ENCODE assay signal across 9 mouse cellular contexts in the genomic region with DNA sequence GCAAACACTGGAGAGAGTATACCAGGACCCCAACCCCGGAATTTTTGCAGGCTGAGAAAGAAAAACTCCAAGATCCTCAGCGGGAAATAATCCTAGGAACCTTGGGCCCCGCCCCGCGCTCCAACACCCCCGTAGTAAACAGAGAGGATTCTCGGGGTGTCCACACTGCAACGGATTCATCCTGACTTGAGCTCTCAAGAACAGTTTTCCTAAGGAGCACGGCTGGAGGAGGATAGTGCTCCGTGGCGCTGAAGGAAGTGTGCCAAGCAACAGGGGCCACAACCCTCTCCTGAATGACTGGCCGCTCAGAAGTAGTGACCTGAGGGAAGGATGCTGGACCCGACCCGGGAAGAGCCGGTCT. TPM values are rescaled to one million over a fixed set of nuclear protein-coding genes. Genes with fewer than 3 reads are reported as not detected.
A peak's percentile ranks its signal among the peaks of the same experiment; 100 is the strongest.
DNase-seq lines count a peak whose midpoint lies in the region; ATAC-seq and TF ChIP-seq lines count a peak whose summit lies in the region.
"Had no signal": no experiment of that assay in that cellular context is flagged by ENCODE, and none has a peak within 500 bp of the region (broad histone marks: within the 10 kb centered on the region; RNA-seq: fewer than 3 reads in every experiment).

No protein-coding gene starts in this region.

- under 1% methylated on average over 15 of the region's 15 CpGs for WGBS in heart, embryonic 12.5 days
- under 1% methylated on average over 14 of the region's 15 CpGs for WGBS in forebrain, embryonic 13.5 days
- WGBS in liver, embryonic 11.5 days, result under 1% methylated on average over 15 of the region's 15 CpGs
- WGBS in stomach, postnatal 0 days, result 0% methylated on average over 15 of the region's 15 CpGs

- no peaks in the 10 kb centered on the region for H3K27me3 ChIP-seq in heart, embryonic 12.5 days (replicated peaks)
- H3K27me3 ChIP-seq in CH12.LX (replicated peaks), result no peaks in the 10 kb centered on the region
- H3K27me3 ChIP-seq in forebrain, embryonic 13.5 days, result no peaks in the 10 kb centered on the region
- H3K27me3 ChIP-seq in liver, embryonic 11.5 days (replicated peaks; ENCODE audit: control insufficient read depth, insufficient read depth, low read length), result no peaks in the 10 kb centered on the region
- no peaks in the 10 kb centered on the region for H3K27me3 ChIP-seq in stomach, postnatal 0 days (ENCODE audit: control insufficient read depth, insufficient read depth, low read length)

- peaks cover 13% of the 10 kb centered on the region; the same call in 1 of the 2 replicates for H3K36me3 ChIP-seq in heart, embryonic 12.5 days
- H3K36me3 ChIP-seq in CH12.LX (replicated peaks in 1 of 2; ENCODE audit: control insufficient read depth in 1 of 2, insufficient read depth in 1 of 2, low read length in 1 of 2), result peaks cover 7 to 18% of the 10 kb centered on the region in 2 experiments
- peaks cover 15% of the 10 kb centered on the region; the same call in 1 of the 2 replicates for H3K36me3 ChIP-seq in forebrain, embryonic 13.5 days (ENCODE audit: poor library complexity, severe bottlenecking)
- H3K36me3 ChIP-seq in liver, embryonic 11.5 days (ENCODE audit: control insufficient read depth, insufficient read depth, low read length), result no peaks in the 10 kb centered on the region
- 0 out of 2 replicates have a peak, but pooled peaks cover 2% of the 10 kb centered on the region for H3K36me3 ChIP-seq in stomach, postnatal 0 days (ENCODE audit: control insufficient read depth, insufficient read depth, low read length)

- TF ChIP-seq EP300 in CH12.LX (IDR thresholded peaks at IDR 0.05; ENCODE audit: low read length), result no peak
- no peak for TF ChIP-seq EP300 in stomach, postnatal 0 days (optimal IDR thresholded peaks at IDR 0.05)

- no peak for DNase-seq in heart, postnatal 36 days
- DNase-seq in CH12.LX (ENCODE audit: extremely low read depth), result no peak
- DNase-seq in liver, embryonic 11.5 days (ENCODE audit: low spot score), result no peak
- no peak for DNase-seq in stomach, postnatal 0 days (ENCODE audit: low spot score)
- no peak for DNase-seq in gastrocnemius, postnatal 25 days
- no peak for DNase-seq in layer of hippocampus, adult 11-12 months (ENCODE audit: low spot score)

- dilution Hi-C loops in CH12.LX (cut with MboI; ENCODE audit: extremely low pct_ligation_motif_present, extremely low pct_unique_long_range_greater_than_20kb, low sequenced_read_pairs), result no loop called here

- no peak for ATAC-seq in heart, embryonic 12.5 days (ENCODE audit: insufficient number of reproducible peaks, low FRiP score)
- no peak for ATAC-seq in forebrain, embryonic 13.5 days
- ATAC-seq in liver, embryonic 11.5 days (replicated peaks; ENCODE audit: low FRiP score), result no peak
- ATAC-seq in stomach, postnatal 0 days (ENCODE audit: low FRiP score, low TSS enrichment), result no peak

- in situ Hi-C loops in CH12.LX (cut with MboI; ENCODE audit: low pct_ligation_motif_present, low pct_unique_long_range_greater_than_20kb, low sequenced_read_pairs), result no loop called here

- TF ChIP-seq RAD21 in CH12.LX (IDR thresholded peaks at IDR 0.05; ENCODE audit: low read depth, low read length), result no peak

- peaks cover 3% of the 10 kb centered on the region; the same call in 1 of the 2 replicates for H3K79me2 ChIP-seq in CH12.LX (replicated peaks; ENCODE audit: control insufficient read depth, extremely low read depth, insufficient read depth, poor library complexity, severe bottlenecking)

- H3K9me3 ChIP-seq in heart, embryonic 12.5 days (replicated peaks), result no peaks in the 10 kb centered on the region
- no peaks in the 10 kb centered on the region for H3K9me3 ChIP-seq in CH12.LX (replicated peaks; ENCODE audit: low read length)
- no peaks in the 10 kb centered on the region for H3K9me3 ChIP-seq in forebrain, embryonic 13.5 days (replicated peaks)
- no peaks in the 10 kb centered on the region for H3K9me3 ChIP-seq in liver, embryonic 11.5 days (ENCODE audit: control insufficient read depth, low read length)
- no peaks in the 10 kb centered on the region for H3K9me3 ChIP-seq in stomach, postnatal 0 days (ENCODE audit: control insufficient read depth, low read length)

- peak overlapping the region; percentile 77 for H3K9ac ChIP-seq in heart, embryonic 12.5 days
- H3K9ac ChIP-seq in CH12.LX (ENCODE audit: insufficient read depth, low read depth), result peak overlapping the region; percentile 77
- H3K9ac ChIP-seq in forebrain, embryonic 13.5 days, result peak overlapping the region; percentile 86
- peak overlapping the region; percentile 61 for H3K9ac ChIP-seq in liver, embryonic 11.5 days (ENCODE audit: low read depth, low read length)
- peak overlapping the region; percentile 79 for H3K9ac ChIP-seq in stomach, postnatal 0 days (ENCODE audit: low read length)

- peak overlapping the region; percentile 68 for H3K4me3 ChIP-seq in heart, embryonic 12.5 days
- H3K4me3 ChIP-seq in CH12.LX (replicated peaks in 1 of 3; ENCODE audit: low read depth in 2 of 3, low read length in 2 of 3, poor library complexity in 1 of 3), result peak overlapping the region; percentile 88 to 92 (median 92)
- H3K4me3 ChIP-seq in forebrain, embryonic 13.5 days, result peak overlapping the region; percentile 84
- H3K4me3 ChIP-seq in liver, embryonic 11.5 days (ENCODE audit: low read depth, low read length), result peak overlapping the region; percentile 63
- H3K4me3 ChIP-seq in stomach, postnatal 0 days (ENCODE audit: low read depth, low read length), result peak overlapping the region; percentile 86

- no peak for TF ChIP-seq CTCF in CH12.LX (conservative IDR thresholded peaks at IDR 0.05 in 1 of 2, IDR thresholded peaks at IDR 0.05 in 1 of 2; ENCODE audit: low read depth in 2 of 2, low read length in 2 of 2)
- TF ChIP-seq CTCF in stomach, postnatal 0 days (IDR thresholded peaks at IDR 0.05; ENCODE audit: low read depth), result no peak

- peak overlapping the region; percentile 88 for H3K27ac ChIP-seq in heart, embryonic 12.5 days (ENCODE audit: poor library complexity, severe bottlenecking)
- H3K27ac ChIP-seq in CH12.LX (ENCODE audit: insufficient read depth, low read depth), result peak overlapping the region; percentile 51; the same call in 1 of the 2 replicates
- peak overlapping the region; percentile 94 for H3K27ac ChIP-seq in forebrain, embryonic 13.5 days
- H3K27ac ChIP-seq in liver, embryonic 11.5 days (ENCODE audit: low read depth, low read length), result peak overlapping the region; percentile 72
- H3K27ac ChIP-seq in stomach, postnatal 0 days (replicated peaks), result peak overlapping the region; percentile 93

- H3K4me1 ChIP-seq in heart, embryonic 12.5 days (replicated peaks), result no peaks in the 10 kb centered on the region
- H3K4me1 ChIP-seq in CH12.LX (ENCODE audit: control insufficient read depth in 1 of 2, insufficient read depth in 2 of 2), result peaks cover 0 to 14% of the 10 kb centered on the region in 2 experiments; a peak in 2 of 4 replicates
- H3K4me1 ChIP-seq in forebrain, embryonic 13.5 days, result peaks cover 10% of the 10 kb centered on the region
- H3K4me1 ChIP-seq in liver, embryonic 11.5 days (replicated peaks; ENCODE audit: control insufficient read depth, insufficient read depth, low read length), result peaks cover 6% of the 10 kb centered on the region
- H3K4me1 ChIP-seq in stomach, postnatal 0 days (replicated peaks; ENCODE audit: control insufficient read depth, insufficient read depth), result no peaks in the 10 kb centered on the region

- H3K4me2 ChIP-seq in heart, embryonic 12.5 days, result peak overlapping the region; percentile 84
- peak overlapping the region; percentile 83 for H3K4me2 ChIP-seq in CH12.LX (ENCODE audit: insufficient read depth, low read depth, poor library complexity, severe bottlenecking)
- H3K4me2 ChIP-seq in forebrain, embryonic 13.5 days, result peak overlapping the region; percentile 79
- peak overlapping the region; percentile 93 for H3K4me2 ChIP-seq in liver, embryonic 11.5 days
- H3K4me2 ChIP-seq in stomach, postnatal 0 days (replicated peaks; ENCODE audit: low read depth), result peak overlapping the region; percentile 90

- no peak for TF ChIP-seq POLR2A in CH12.LX (IDR thresholded peaks at IDR 0.05; ENCODE audit: low read depth, low read length)

- intact Hi-C loops in heart, postnatal 36 days (cut with DNase I), result loop anchor here (1.0 to 5.0 kb wide), 2 partner anchors 106 to 630 kb away; partner anchors contain the start of gene Ythdc1

TF ChIP-seq in CH12.LX, 34 proteins besides CTCF, POLR2A, EP300 and RAD21:
- TF ChIP-seq MXI1 (IDR thresholded peaks at IDR 0.05; ENCODE audit: low read depth, low read length) (no peak), MAX (IDR thresholded peaks at IDR 0.05; ENCODE audit: low read length) (peak; percentile 46; the same call in 1 of the 2 replicates)

RNA-seq across cellular contexts. Expression of gene Uba6, which starts 0.5 kb away (rescaled TPM):
- 12.3 and 14.1 TPM in 2 replicates for polyA plus RNA-seq in heart, embryonic 12.5 days (2016; fragmentation: Nextera tagmentation; extraction: Ambion mirVana)
- 1 to 10 TPM; 6.7 to 7.3 TPM for total RNA-seq in heart, postnatal 36 days (2021)
- total RNA-seq in CH12.LX (2012; rRNA removed) (15.2 and 18.9 TPM in 2 replicates), CH12.LX (2014; rRNA removed) (27.3 and 32.0 TPM in 2 replicates)
- polyA plus RNA-seq in CH12.LX (2012; ENCODE audit: insufficient read length, low read depth), result 15.6 and 15.9 TPM in 2 replicates
- 12.8 and 14.1 TPM in 2 replicates for polyA plus RNA-seq in forebrain, embryonic 13.5 days (2015; fragmentation: Nextera tagmentation; extraction: Ambion mirVana)
- polyA plus RNA-seq in liver, embryonic 11.5 days (2014; fragmentation: Nextera tagmentation; extraction: Ambion mirVana), result 14.7 and 16.0 TPM in 2 replicates
- 4.0 and 4.3 TPM in 2 replicates for polyA plus RNA-seq in stomach, postnatal 0 days (2015; fragmentation: Nextera tagmentation; extraction: Ambion mirVana)
- 1 to 10 TPM; 4.3 to 4.4 TPM for total RNA-seq in gastrocnemius, postnatal 25 days (2021)

RNA-seq across cellular contexts. Expression of gene Gnrhr, which starts 25.6 kb away (rescaled TPM):
- polyA plus RNA-seq in heart, embryonic 12.5 days (2016; fragmentation: Nextera tagmentation; extraction: Ambion mirVana), result not detected in 2 replicates
- under 1 TPM; 0.22 to 0.84 TPM for total RNA-seq in heart, postnatal 36 days (2021)
- total RNA-seq in CH12.LX (2012; rRNA removed) (not detected in 2 replicates), CH12.LX (2014; rRNA removed) (not detected in 2 replicates)
- polyA plus RNA-seq in CH12.LX (2012; ENCODE audit: insufficient read length, low read depth), result not detected in 2 replicates
- polyA plus RNA-seq in forebrain, embryonic 13.5 days (2015; fragmentation: Nextera tagmentation; extraction: Ambion mirVana), result not detected in 2 replicates
- polyA plus RNA-seq in liver, embryonic 11.5 days (2014; fragmentation: Nextera tagmentation; extraction: Ambion mirVana), result not detected in 2 replicates
- polyA plus RNA-seq in stomach, postnatal 0 days (2015; fragmentation: Nextera tagmentation; extraction: Ambion mirVana), result not detected in 2 replicates
- not detected for total RNA-seq in gastrocnemius, postnatal 25 days (2021)
- total RNA-seq: layer of hippocampus, adult 8-10 months had no signal
